Mouse (Mus musculus) left cerebral cortex, postnatal 36 days (tissue): ENCODE measurements around the gene Serpinb2. TPM values are rescaled to one million over a fixed set of nuclear protein-coding genes. Genes with fewer than 3 reads are reported as not detected.

Experiments used
- DNase-seq, 2 experiments: peaks; one replicate each; pipeline ENCODE4 v3.0.0; 2021 to 2022; ENCODE audit warnings: low spot score in 2 of 2, mixed read lengths in 1 of 2
- intact Hi-C: fragments of 180-260 bp; cut with DNase I; formaldehyde crosslinking; loops from one replicate; pipeline ENCODE4 v1.15.1; 2025
- total RNA-seq, 2 experiments: library from RNA; stranded (reverse); gene quantifications; 2 replicates each; pipeline ENCODE4 v1.2.3; 2021

Gene Serpinb2
- not detected for total RNA-seq

- intact Hi-C loops = no loop called here
- no peak for DNase-seq
These were observed at the start of gene Serpinb2 for GRCm38 (mm10) chr1:107511252-107511651. TSS of gene Serpinb2 (plus strand) at chr1:107511423.

GRCm38 (mm10) chr1:107479909-107480308, 31.3 kb upstream of the Serpinb2 start:
- DNase-seq = no peak
- intact Hi-C loops = loop anchor here (2.0 to 10.0 kb wide), 5 partner anchors 82 to 468 kb away; no protein-coding TSS in a partner anchor

GRCm38 (mm10) chr1:107481452-107481851, 29.8 kb upstream of the Serpinb2 start:
- DNase-seq = peak; percentile 69 to 72
- intact Hi-C loops = loop anchor here (2.0 to 5.0 kb wide), 3 partner anchors 81 to 469 kb away; no protein-coding TSS in a partner anchor

GRCm38 (mm10) chr1:107489577-107489976, 21.6 kb upstream of the Serpinb2 start:
- intact Hi-C loops = no loop called here
- no peak for DNase-seq

- intact Hi-C loops = no loop called here
- no peak for DNase-seq
These were observed 14.4 kb upstream of the Serpinb2 start for GRCm38 (mm10) chr1:107496789-107497188.

GRCm38 (mm10) chr1:107502025-107502424, 9.2 kb upstream of the Serpinb2 start:
- intact Hi-C loops = no loop called here
- no peak for DNase-seq

- intact Hi-C loops = no loop called here
- no peak for DNase-seq
These were observed 7.9 kb upstream of the Serpinb2 start for GRCm38 (mm10) chr1:107503294-107503693.

- intact Hi-C loops = no loop called here
These were observed 5.2 kb upstream of the Serpinb2 start for GRCm38 (mm10) chr1:107505898-107506562.

GRCm38 (mm10) chr1:107512194-107513138, 1.2 kb downstream of the Serpinb2 start:
- intact Hi-C loops = no loop called here
- DNase-seq = no peak

More at GRCm38 (mm10) chr1:107505898-107506562, 5.2 kb upstream of the Serpinb2 start:
- DNase-seq = no peak

- intact Hi-C loops = no loop called here
- DNase-seq = no peak
These were observed 2.3 kb downstream of the Serpinb2 start for GRCm38 (mm10) chr1:107513530-107513929.

- intact Hi-C loops = no loop called here
- no peak for DNase-seq
These were observed 4.7 kb downstream of the Serpinb2 start for GRCm38 (mm10) chr1:107515839-107516498.

GRCm38 (mm10) chr1:107525592-107525991, 14.4 kb downstream of the Serpinb2 start:
- intact Hi-C loops = no loop called here
- DNase-seq = no peak

GRCm38 (mm10) chr1:107528325-107529078, 17.3 kb downstream of the Serpinb2 start:
- DNase-seq = no peak
- intact Hi-C loops = no loop called here

GRCm38 (mm10) chr1:107529365-107530052, 18.3 kb downstream of the Serpinb2 start:
- intact Hi-C loops = no loop called here
- no peak for DNase-seq

GRCm38 (mm10) chr1:107533736-107534135, 22.5 kb downstream of the Serpinb2 start:
- no peak for DNase-seq
- intact Hi-C loops = no loop called here

GRCm38 (mm10) chr1:107537435-107537834, 26.2 kb downstream of the Serpinb2 start:
- intact Hi-C loops = no loop called here

GRCm38 (mm10) chr1:107559494-107559893, 48.3 kb downstream of the Serpinb2 start:
- DNase-seq = no peak
- intact Hi-C loops = no loop called here

More at GRCm38 (mm10) chr1:107537435-107537834, 26.2 kb downstream of the Serpinb2 start:
- DNase-seq = no peak

GRCm38 (mm10) chr1:107562110-107562509, 50.9 kb downstream of the Serpinb2 start:
- intact Hi-C loops = loop anchor here (5.0 kb wide), 3 partner anchors 80 to 545 kb away; no protein-coding TSS in a partner anchor
- DNase-seq = no peak
